In the genomic region with DNA sequence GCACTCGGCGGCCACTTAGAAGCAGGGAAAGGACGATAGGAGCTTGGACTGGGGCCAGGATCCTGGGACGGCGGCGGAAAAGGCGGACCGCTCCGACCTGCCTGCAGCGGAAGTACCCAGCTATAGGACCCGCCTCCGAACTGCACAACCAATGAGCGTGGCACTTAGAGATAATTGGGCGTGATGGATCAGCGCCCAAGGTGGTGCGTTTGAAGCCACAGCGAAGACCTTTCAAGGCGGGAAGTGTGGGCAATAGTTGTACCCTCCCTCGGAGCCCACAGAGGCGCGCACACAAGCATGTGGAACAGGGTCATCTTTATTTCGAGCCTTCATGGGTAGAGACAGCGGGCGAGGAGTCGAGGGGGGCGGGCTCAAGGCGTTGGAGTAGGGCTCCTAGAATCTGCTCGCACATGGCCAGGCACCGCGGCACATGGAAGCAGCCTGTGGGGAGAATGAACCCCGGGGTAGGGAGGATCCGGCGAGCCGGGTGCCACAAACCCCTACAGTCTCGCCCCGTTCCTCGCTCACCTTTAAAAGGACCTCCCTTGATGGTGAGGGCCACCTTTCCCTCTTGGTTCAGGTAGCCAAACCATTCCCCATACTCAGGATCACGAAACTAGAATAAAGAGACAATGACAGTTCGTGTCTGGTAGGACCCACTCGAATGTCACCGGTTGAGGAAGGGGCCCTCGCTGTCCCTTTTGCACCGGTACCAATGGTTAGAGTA, we compare ENCODE assay signal across 8 mouse cellular contexts. TPM values are rescaled to one million over a fixed set of nuclear protein-coding genes. Genes with fewer than 3 reads are reported as not detected.
DNase-seq lines count a peak whose midpoint lies in the region; ATAC-seq and TF ChIP-seq lines count a peak whose summit lies in the region.

TSS of gene Arhgap4 (minus strand) at position 48 of the 727 bp plus-strand sequence.
TSS of gene Naa10 (minus strand) at position 122 of the 727 bp plus-strand sequence.

- H3K9me3 ChIP-seq in E14TG2a.4 (ENCODE audit: low read length) = no peaks in the 10 kb centered on the region
- no peaks in the 10 kb centered on the region for H3K9me3 ChIP-seq in forebrain, embryonic 11.5 days (ENCODE audit: control insufficient read depth, low read length)
- no peaks in the 10 kb centered on the region for H3K9me3 ChIP-seq in heart, postnatal 0 days (replicated peaks; ENCODE audit: control insufficient read depth, low read length)
- no peaks in the 10 kb centered on the region for H3K9me3 ChIP-seq in liver, embryonic 16.5 days (replicated peaks; ENCODE audit: control insufficient read depth, low read length)
- no peaks in the 10 kb centered on the region for H3K9me3 ChIP-seq in neural tube, embryonic 13.5 days

- peak within 1 kb of the TSS; percentile 85 for H3K4me3 ChIP-seq in E14TG2a.4 (replicated peaks; ENCODE audit: low read length)
- peak within 1 kb of the TSS; percentile 50 for H3K4me3 ChIP-seq in forebrain, embryonic 11.5 days (ENCODE audit: low read depth, low read length)
- peak within 1 kb of the TSS; percentile 58 for H3K4me3 ChIP-seq in heart, postnatal 0 days (ENCODE audit: low read depth, low read length)
- H3K4me3 ChIP-seq in liver, embryonic 16.5 days (ENCODE audit: low read depth, low read length) = peak within 1 kb of the TSS; percentile 75
- peak within 1 kb of the TSS; percentile 56 for H3K4me3 ChIP-seq in neural tube, embryonic 13.5 days

- 19% methylated on average over 43 of the region's 43 CpGs for whole genome bisulfite sequencing in forebrain, embryonic 11.5 days
- WGBS in heart, postnatal 0 days = 16% methylated on average over 42 of the region's 43 CpGs
- 18% methylated on average over 43 of the region's 43 CpGs for WGBS in liver, embryonic 16.5 days (ENCODE audit: insufficient replicate concordance)
- WGBS in neural tube, embryonic 13.5 days = 18% methylated on average over 43 of the region's 43 CpGs

- no peak for TF ChIP-seq EP300 in heart, postnatal 0 days (IDR thresholded peaks at IDR 0.05; ENCODE audit: low read depth)

- H3K27me3 ChIP-seq in E14TG2a.4 (ENCODE audit: insufficient read depth, low read length) = no peaks in the 10 kb centered on the region
- H3K27me3 ChIP-seq in forebrain, embryonic 11.5 days (ENCODE audit: control insufficient read depth, insufficient read depth, low read length) = no peaks in the 10 kb centered on the region
- H3K27me3 ChIP-seq in heart, postnatal 0 days (ENCODE audit: control insufficient read depth, insufficient read depth, low read length) = no peaks in the 10 kb centered on the region
- H3K27me3 ChIP-seq in liver, embryonic 16.5 days (ENCODE audit: control insufficient read depth, insufficient read depth, low read depth, low read length) = no peaks in the 10 kb centered on the region
- H3K27me3 ChIP-seq in neural tube, embryonic 13.5 days = no peaks in the 10 kb centered on the region

- DNase-seq in c-Kit-positive CD71-positive TER-119-negative erythroid progenitor cells, embryonic 14.5 days (ENCODE audit: low read depth) = peak; percentile 81
- peak; percentile 89 for DNase-seq in forebrain, embryonic 11.5 days (ENCODE audit: low spot score)
- DNase-seq in heart, postnatal 0 days (ENCODE audit: low spot score) = peak; percentile 83
- peak; percentile 90 to 94 for DNase-seq in kidney, postnatal 4 days
- peak; percentile 85 for DNase-seq in testis, postnatal 14 days (ENCODE audit: low spot score)

- H3K36me3 ChIP-seq in E14TG2a.4 (ENCODE audit: insufficient read depth, low read length) = peaks cover 60% of the 10 kb centered on the region
- H3K36me3 ChIP-seq in forebrain, embryonic 11.5 days (ENCODE audit: control insufficient read depth, insufficient read depth, low read length) = no peaks in the 10 kb centered on the region
- peaks cover 6% of the 10 kb centered on the region for H3K36me3 ChIP-seq in heart, postnatal 0 days (replicated peaks; ENCODE audit: control insufficient read depth, insufficient read depth, low read length)
- H3K36me3 ChIP-seq in liver, embryonic 16.5 days (ENCODE audit: control insufficient read depth, insufficient read depth) = peaks cover 4% of the 10 kb centered on the region
- H3K36me3 ChIP-seq in neural tube, embryonic 13.5 days = peaks cover 8% of the 10 kb centered on the region; the same call in 1 of the 2 replicates

- H3K9ac ChIP-seq in forebrain, embryonic 11.5 days (ENCODE audit: low read length) = peak within 1 kb of the TSS; percentile 64
- peak within 1 kb of the TSS; percentile 59 for H3K9ac ChIP-seq in heart, postnatal 0 days (replicated peaks; ENCODE audit: low read depth, low read length)
- H3K9ac ChIP-seq in liver, embryonic 16.5 days (ENCODE audit: low read depth, low read length) = peak within 1 kb of the TSS; percentile 75
- peak within 1 kb of the TSS; percentile 76 for H3K9ac ChIP-seq in neural tube, embryonic 13.5 days

- H3K4me1 ChIP-seq in E14TG2a.4 (replicated peaks; ENCODE audit: low read depth, low read length) = peaks cover 38% of the 10 kb centered on the region
- no peaks in the 10 kb centered on the region for H3K4me1 ChIP-seq in forebrain, embryonic 11.5 days (replicated peaks; ENCODE audit: control insufficient read depth, insufficient read depth, low read length)
- no peaks in the 10 kb centered on the region; the same call in 1 of the 2 replicates for H3K4me1 ChIP-seq in heart, postnatal 0 days (ENCODE audit: control insufficient read depth, insufficient read depth)
- no peaks in the 10 kb centered on the region; the same call in 1 of the 2 replicates for H3K4me1 ChIP-seq in liver, embryonic 16.5 days (ENCODE audit: control insufficient read depth, low read depth, low read length)
- H3K4me1 ChIP-seq in neural tube, embryonic 13.5 days (replicated peaks) = peaks cover 8% of the 10 kb centered on the region

- peak within 1 kb of the TSS; percentile 67 for H3K4me2 ChIP-seq in forebrain, embryonic 11.5 days (ENCODE audit: low read depth, low read length, severe bottlenecking)
- peak within 1 kb of the TSS; percentile 63 for H3K4me2 ChIP-seq in heart, postnatal 0 days (ENCODE audit: low read depth, low read length)
- peak within 1 kb of the TSS; percentile 82 for H3K4me2 ChIP-seq in liver, embryonic 16.5 days (ENCODE audit: low read depth, low read length)
- H3K4me2 ChIP-seq in neural tube, embryonic 13.5 days = peak within 1 kb of the TSS; percentile 74

- peak within 1 kb of the TSS; percentile 65 for H3K27ac ChIP-seq in forebrain, embryonic 11.5 days (ENCODE audit: low read depth, low read length)
- H3K27ac ChIP-seq in heart, postnatal 0 days (ENCODE audit: low read depth) = peak within 1 kb of the TSS; percentile 79
- peak within 1 kb of the TSS; percentile 81 for H3K27ac ChIP-seq in liver, embryonic 16.5 days (ENCODE audit: low read length)
- peak within 1 kb of the TSS; percentile 83 for H3K27ac ChIP-seq in neural tube, embryonic 13.5 days (replicated peaks)

- ATAC-seq in forebrain, embryonic 11.5 days (replicated peaks; ENCODE audit: low FRiP score) = peak; percentile 98
- peak; percentile 96 for ATAC-seq in heart, postnatal 0 days (ENCODE audit: insufficient read depth, low read depth)
- ATAC-seq in liver, embryonic 16.5 days (ENCODE audit: low read depth) = peak; percentile 99
- peak; percentile 99 for ATAC-seq in neural tube, embryonic 13.5 days (ENCODE audit: low read depth)

- TF ChIP-seq CTCF in E14TG2a.4 (conservative IDR thresholded peaks at IDR 0.05; ENCODE audit: low read length) = no peak
- TF ChIP-seq CTCF in heart, postnatal 0 days (IDR thresholded peaks at IDR 0.05; ENCODE audit: low read depth) = no peak

RNA-seq across cellular contexts. Expression of gene Arhgap4, which starts in this region (rescaled TPM):
- 1.7 and 2.0 TPM in 2 replicates for polyA plus RNA-seq in forebrain, embryonic 11.5 days (2014; fragmentation: Nextera tagmentation; extraction: Ambion mirVana)
- 0.23 and 6.5 TPM in 2 replicates for total RNA-seq in heart, postnatal 0 days (2014; rRNA removed; ENCODE audit: low replicate concordance)
- polyA plus RNA-seq in heart, postnatal 0 days (2015; fragmentation: Nextera tagmentation; extraction: Ambion mirVana) = 0.51 and 0.72 TPM in 2 replicates
- 6.6 and 7.7 TPM in 2 replicates for polyA plus RNA-seq in liver, embryonic 16.5 days (2015; fragmentation: Nextera tagmentation; extraction: Ambion mirVana)
- 2.8 and 3.2 TPM in 2 replicates for polyA plus RNA-seq in neural tube, embryonic 13.5 days (2015; fragmentation: Nextera tagmentation; extraction: Ambion mirVana)

RNA-seq across cellular contexts. Expression of gene Naa10, which starts in this region (rescaled TPM):
- 134 and 137 TPM in 2 replicates for polyA plus RNA-seq in forebrain, embryonic 11.5 days (2014; fragmentation: Nextera tagmentation; extraction: Ambion mirVana)
- 62.5 and 95.3 TPM in 2 replicates for total RNA-seq in heart, postnatal 0 days (2014; rRNA removed; ENCODE audit: low replicate concordance)
- 95.2 and 98.5 TPM in 2 replicates for polyA plus RNA-seq in heart, postnatal 0 days (2015; fragmentation: Nextera tagmentation; extraction: Ambion mirVana)
- polyA plus RNA-seq in liver, embryonic 16.5 days (2015; fragmentation: Nextera tagmentation; extraction: Ambion mirVana) = 69.0 and 70.6 TPM in 2 replicates
- polyA plus RNA-seq in neural tube, embryonic 13.5 days (2015; fragmentation: Nextera tagmentation; extraction: Ambion mirVana) = 97.3 and 112 TPM in 2 replicates

Comparison
In these comparisons a context has a peak if more than half of its experiments do, and no peak if none do; other contexts are left out.
1. Peak in every context shown above with its lines: DNase-seq, ATAC-seq, H3K4me3 ChIP-seq and H3K27ac ChIP-seq.